Mouse (Mus musculus) forebrain, embryonic 14.5 days (tissue): Measurements from ENCODE around the gene Peak1. TPM values are rescaled to one million over a fixed set of nuclear protein-coding genes. Genes with fewer than 3 reads are reported as not detected.

ENCODE experiments used
- ATAC-seq: fragments of 200-750 bp; cut with Nextera tagmentation; 2 replicates; pipeline ENCODE4 v1.8.0; 2017; ENCODE audit warnings: mild to moderate bottlenecking, moderate library complexity
- DNase-seq: peaks from one replicate; pipeline ENCODE4 v3.0.0-alpha.2; 2015; ENCODE audit warnings: low spot score
- H3K27ac ChIP-seq: fragments of 300-500 bp; sonication (generic); 2 replicates; pipeline ENCODE4 v1.5.1; 2014; ENCODE audit warnings: low read depth, mild to moderate bottlenecking, control low read depth, low read length, moderate library complexity
- H3K27me3 ChIP-seq: fragments of 300-500 bp; sonication (generic); replicated peaks from 2 replicates; pipeline ENCODE4 v1.6.1; 2014; ENCODE audit warnings: low read length, control low read depth, mixed read lengths; ENCODE audit not compliant: control insufficient read depth, insufficient read depth
- H3K36me3 ChIP-seq: fragments of 300-500 bp; sonication (generic); 2 replicates; pipeline ENCODE4 v1.6.1; 2014; ENCODE audit warnings: low read length, control low read depth; ENCODE audit not compliant: control insufficient read depth, insufficient read depth
- H3K4me1 ChIP-seq: fragments of 300-500 bp; sonication (generic); 2 replicates; pipeline ENCODE4 v1.6.1; 2014; ENCODE audit warnings: antibody characterized with exemption, low read length, control low read depth; ENCODE audit not compliant: control insufficient read depth, insufficient read depth
- H3K4me2 ChIP-seq: fragments of 300-500 bp; sonication (generic); 2 replicates; pipeline ENCODE4 v1.6.1; 2014; ENCODE audit warnings: mild to moderate bottlenecking, control low read depth, low read length
- H3K4me3 ChIP-seq: fragments of 300-500 bp; sonication (generic); 2 replicates; pipeline ENCODE4 v1.5.1; 2014; ENCODE audit warnings: low read depth, low read length, control low read depth
- H3K9ac ChIP-seq: fragments of 300-500 bp; sonication (generic); 2 replicates; pipeline ENCODE4 v1.6.1; 2014; ENCODE audit warnings: mild to moderate bottlenecking, low read length, control low read depth, moderate library complexity
- H3K9me3 ChIP-seq: fragments of 300-500 bp; sonication (generic); replicated peaks from 2 replicates; pipeline ENCODE4 v1.6.1; 2016; ENCODE audit warnings: low read length, control low read depth, mixed read lengths; ENCODE audit not compliant: control insufficient read depth
- WGBS: fragments of 180-500 bp; shearing (Covaris S2); extraction: QIAGEN DNeasy Blood & Tissue Kit; methylation state at CpG from one replicate; pipeline ENCODE4 v1.1.7; 2014; 5-methylcytosine and 5-hydroxymethylcytosine counted together
- polyA plus RNA-seq: library from polyadenylated mRNA; unstranded; fragments of >200 nt; fragmentation: Nextera tagmentation; extraction: Ambion mirVana; gene quantifications from 2 replicates; pipeline ENCODE4 v1.2.1, GENCODE M21; 2014

Gene Peak1
- polyA plus RNA-seq, 1 experiment from 2014 or later: 2.5 TPM

DNA sequence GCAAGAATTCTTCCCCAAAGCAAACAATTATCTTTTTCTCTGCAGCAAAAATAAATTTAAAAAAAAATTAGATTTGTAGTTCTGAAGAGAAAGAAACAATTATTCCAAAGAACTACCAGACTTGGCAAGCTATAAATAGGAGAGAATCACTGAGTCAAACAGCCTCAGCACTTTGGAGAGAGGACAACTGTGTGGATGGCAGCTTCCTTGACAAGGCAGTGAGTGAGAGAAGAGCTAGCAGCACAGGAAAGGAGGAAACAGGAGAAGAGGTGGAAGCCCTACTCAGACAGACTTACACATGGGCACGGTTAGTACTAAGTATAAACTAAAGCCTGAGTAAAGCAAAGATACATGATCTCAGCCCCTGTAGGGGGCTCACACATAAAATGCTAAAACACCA is 21.6 kb downstream of the Peak1 start:
- H3K36me3 ChIP-seq: no peaks in the 10 kb centered on the region
- no peak overlapping the region for H3K9ac ChIP-seq
- H3K9me3 ChIP-seq: no peaks in the 10 kb centered on the region
- no peaks in the 10 kb centered on the region for H3K27me3 ChIP-seq
- H3K4me1 ChIP-seq: no peaks in the 10 kb centered on the region
- no peak overlapping the region for H3K4me2 ChIP-seq
- no peak overlapping the region for H3K4me3 ChIP-seq
- 78% methylated on average over 1 of the region's 1 CpGs for whole genome bisulfite sequencing
- ATAC-seq: no peak
- DNase-seq: no peak
- no peak overlapping the region for H3K27ac ChIP-seq

DNA sequence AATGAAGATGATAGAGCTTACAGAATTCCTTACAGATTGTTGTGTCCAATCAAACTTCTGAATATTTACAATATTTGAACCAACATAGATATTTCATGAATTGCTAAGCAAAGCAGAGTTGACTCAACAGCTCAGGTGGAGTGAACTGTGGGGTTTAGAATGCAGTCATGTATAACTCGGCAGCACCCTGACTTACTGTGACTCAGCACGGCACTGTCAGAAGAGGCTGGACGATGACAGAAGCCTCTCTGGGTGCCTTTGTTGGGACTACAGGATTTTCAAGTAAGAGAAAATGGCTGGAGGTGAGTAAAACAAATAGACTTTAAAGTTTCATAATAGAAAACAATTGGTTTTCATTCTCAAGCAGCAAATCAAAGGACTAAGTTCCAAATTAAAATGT is 25.0 kb downstream of the Peak1 start:
- Histone ChIP-seq H3K9me3 (no peaks in the 10 kb centered on the region), H3K4me1 (no peaks in the 10 kb centered on the region), H3K4me2 (no peak overlapping the region), H3K27me3 (no peaks in the 10 kb centered on the region), H3K9ac (no peak overlapping the region), H3K36me3 (no peaks in the 10 kb centered on the region), H3K27ac (no peak overlapping the region), H3K4me3 (no peak overlapping the region)
- DNase-seq: no peak
- no peak for ATAC-seq
- WGBS: 87% methylated on average over 3 of the region's 3 CpGs

DNA sequence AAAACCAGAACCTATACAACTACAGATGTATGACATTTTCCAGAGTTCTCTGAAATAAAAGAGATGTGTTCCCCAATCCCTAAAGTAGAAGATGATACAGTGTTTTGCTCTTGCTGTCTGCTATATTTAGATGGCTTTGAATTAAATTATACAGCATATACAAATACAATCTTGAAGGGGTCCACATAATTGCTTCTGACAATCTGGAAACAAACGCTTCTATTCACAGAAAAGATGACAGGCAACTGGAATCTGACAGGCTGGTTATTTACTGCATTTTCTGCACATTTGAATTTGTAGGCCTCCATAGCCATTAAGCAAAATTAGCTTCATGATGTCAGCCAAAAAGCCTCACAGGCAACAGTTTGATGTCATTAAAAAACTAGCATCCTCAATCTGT is 35.1 kb downstream of the Peak1 start:
- Histone ChIP-seq H3K36me3 (no peaks in the 10 kb centered on the region), H3K27ac (no peak overlapping the region), H3K4me2 (no peak overlapping the region), H3K27me3 (no peaks in the 10 kb centered on the region), H3K9me3 (no peaks in the 10 kb centered on the region), H3K4me1 (no peaks in the 10 kb centered on the region), H3K4me3 (no peak overlapping the region), H3K9ac (no peak overlapping the region)
- ATAC-seq (peak; percentile 40; the same call in 1 of the 2 replicates), DNase-seq (peak; percentile 69)
- WGBS: 46% methylated on average over 1 of the region's 1 CpGs

DNA sequence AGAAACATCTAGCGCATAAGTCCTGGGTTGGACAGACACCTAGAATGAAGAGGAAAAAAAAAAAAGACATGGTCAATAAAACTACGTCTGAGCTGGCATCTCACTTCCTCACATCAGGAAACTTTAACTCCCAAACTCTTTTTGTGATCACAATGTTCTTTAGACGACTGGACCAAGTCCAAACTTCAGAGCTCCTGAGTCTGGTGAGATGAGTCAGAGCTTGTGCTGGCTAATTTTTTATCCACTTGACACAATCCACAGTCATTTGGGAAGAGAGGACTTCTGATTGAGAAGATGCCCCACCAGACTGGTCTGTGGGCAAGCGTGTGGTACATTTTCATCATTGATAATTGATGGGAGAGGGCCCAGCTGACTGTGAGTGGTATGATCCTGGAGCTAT is 43.5 kb downstream of the Peak1 start:
- whole genome bisulfite sequencing: 76% methylated on average over 4 of the region's 4 CpGs
- no peak overlapping the region for H3K27ac ChIP-seq
- H3K4me1 ChIP-seq: no peaks in the 10 kb centered on the region
- no peak overlapping the region for H3K4me3 ChIP-seq
- no peaks in the 10 kb centered on the region for H3K27me3 ChIP-seq
- ATAC-seq (no peak), DNase-seq (no peak)
- no peaks in the 10 kb centered on the region for H3K36me3 ChIP-seq
- no peak overlapping the region for H3K9ac ChIP-seq
- no peak overlapping the region for H3K4me2 ChIP-seq
- H3K9me3 ChIP-seq: no peaks in the 10 kb centered on the region

DNA sequence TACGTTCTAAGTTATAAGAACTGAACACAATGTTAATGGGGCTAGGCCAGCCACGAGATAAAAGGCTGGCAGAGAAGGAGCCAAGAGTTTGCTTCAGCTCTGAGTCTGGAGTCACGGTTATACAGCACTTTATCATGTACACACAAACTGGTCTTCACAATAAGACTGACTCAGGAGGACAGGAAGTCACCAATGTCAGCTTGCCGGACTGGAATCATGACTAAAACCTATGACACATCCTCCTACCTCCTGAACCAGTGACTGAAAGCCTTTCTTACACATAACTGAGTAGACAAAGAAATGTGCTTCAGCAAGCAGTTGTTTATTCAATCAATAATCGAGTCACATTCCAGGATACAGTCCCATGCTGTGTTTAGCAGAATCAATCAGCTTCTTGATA is 47.2 kb downstream of the Peak1 start:
- Histone ChIP-seq H3K4me3 (no peak overlapping the region), H3K4me2 (no peak overlapping the region), H3K27ac (no peak overlapping the region), H3K36me3 (no peaks in the 10 kb centered on the region), H3K9me3 (no peaks in the 10 kb centered on the region), H3K4me1 (no peaks in the 10 kb centered on the region), H3K9ac (no peak overlapping the region), H3K27me3 (no peaks in the 10 kb centered on the region)
- 54% methylated on average over 5 of the region's 5 CpGs for WGBS
- DNase-seq (no peak), ATAC-seq (no peak)

DNA sequence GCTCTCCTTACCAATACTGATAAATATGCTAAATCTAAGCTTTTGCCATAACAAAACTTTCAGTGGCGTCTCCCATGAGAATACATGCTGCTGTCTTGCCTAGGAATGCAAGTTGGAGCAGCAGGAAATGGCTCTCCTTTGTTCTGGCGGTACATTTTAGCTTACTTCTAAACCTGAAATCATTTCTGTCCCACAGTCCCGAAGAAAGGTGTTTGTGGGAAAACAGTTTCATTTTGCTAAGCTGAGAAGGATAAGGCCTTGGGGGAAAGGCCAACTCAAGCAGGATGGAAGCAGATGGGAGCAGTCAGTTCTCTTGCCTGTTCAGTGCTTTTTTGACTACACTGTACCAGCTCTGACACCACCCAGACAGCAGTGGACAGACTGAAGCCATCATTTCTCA is 49.1 kb downstream of the Peak1 start:
- no peaks in the 10 kb centered on the region for H3K9me3 ChIP-seq
- no peaks in the 10 kb centered on the region for H3K36me3 ChIP-seq
- no peaks in the 10 kb centered on the region for H3K27me3 ChIP-seq
- no peak for ATAC-seq
- H3K4me2 ChIP-seq: no peak overlapping the region
- 70% methylated on average over 3 of the region's 3 CpGs for WGBS
- H3K4me1 ChIP-seq: no peaks in the 10 kb centered on the region
- no peak overlapping the region for H3K27ac ChIP-seq
- no peak overlapping the region for H3K4me3 ChIP-seq
- H3K9ac ChIP-seq: no peak overlapping the region
- no peak for DNase-seq

DNA sequence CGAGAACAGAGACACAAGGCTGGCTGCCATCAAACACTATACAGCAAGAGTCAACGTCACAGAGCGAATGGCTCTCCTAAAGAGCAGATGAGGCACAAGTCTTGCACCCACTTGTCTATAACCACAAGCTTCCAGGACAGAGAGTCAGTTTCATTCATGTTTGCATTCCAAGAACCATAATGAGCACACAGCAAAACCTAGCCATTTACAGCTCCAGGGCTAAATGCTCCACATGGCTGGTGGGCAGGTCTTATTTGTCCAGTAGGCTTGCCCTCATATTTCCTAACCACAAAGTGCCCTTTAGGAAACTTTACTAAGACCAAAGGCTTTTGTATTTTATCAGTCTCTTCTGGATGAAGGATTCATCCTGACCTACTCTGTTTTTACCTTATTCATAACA is 54.6 kb downstream of the Peak1 start:
- H3K4me2 ChIP-seq: no peak overlapping the region
- H3K9me3 ChIP-seq: no peaks in the 10 kb centered on the region
- H3K4me1 ChIP-seq: no peaks in the 10 kb centered on the region
- DNase-seq: no peak
- 94% methylated on average over 3 of the region's 3 CpGs for WGBS
- H3K27me3 ChIP-seq: no peaks in the 10 kb centered on the region
- no peak overlapping the region for H3K4me3 ChIP-seq
- no peak for ATAC-seq
- no peaks in the 10 kb centered on the region for H3K36me3 ChIP-seq
- no peak overlapping the region for H3K27ac ChIP-seq
- H3K9ac ChIP-seq: no peak overlapping the region

DNA sequence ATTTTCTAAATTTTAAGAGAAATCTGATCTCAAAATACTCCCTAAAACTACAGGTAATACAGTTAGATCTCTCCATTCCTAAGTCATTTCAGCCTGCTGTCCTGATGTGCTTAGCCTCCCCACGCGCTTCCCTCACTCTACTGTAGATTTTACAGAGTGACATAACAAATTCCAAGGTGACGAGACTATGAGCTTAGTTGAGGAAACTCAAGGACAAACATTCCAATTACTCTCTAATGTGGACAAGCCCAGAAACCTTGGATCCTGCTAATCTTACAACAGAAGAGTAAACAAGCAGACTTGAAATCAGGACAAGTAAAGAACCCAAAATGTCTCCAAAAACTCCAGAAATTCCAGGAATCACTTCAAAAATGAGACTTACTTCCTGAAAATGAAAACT is 58.6 kb downstream of the Peak1 start:
- no peaks in the 10 kb centered on the region for H3K27me3 ChIP-seq
- DNase-seq (no peak), ATAC-seq (no peak)
- no peaks in the 10 kb centered on the region for H3K9me3 ChIP-seq
- no peak overlapping the region for H3K4me2 ChIP-seq
- no peak overlapping the region for H3K9ac ChIP-seq
- no peak overlapping the region for H3K4me3 ChIP-seq
- no peaks in the 10 kb centered on the region for H3K36me3 ChIP-seq
- 82% methylated on average over 3 of the region's 3 CpGs for WGBS
- H3K4me1 ChIP-seq: 0 out of 2 replicates have a peak, but pooled peaks cover 2% of the 10 kb centered on the region
- no peak overlapping the region for H3K27ac ChIP-seq

DNA sequence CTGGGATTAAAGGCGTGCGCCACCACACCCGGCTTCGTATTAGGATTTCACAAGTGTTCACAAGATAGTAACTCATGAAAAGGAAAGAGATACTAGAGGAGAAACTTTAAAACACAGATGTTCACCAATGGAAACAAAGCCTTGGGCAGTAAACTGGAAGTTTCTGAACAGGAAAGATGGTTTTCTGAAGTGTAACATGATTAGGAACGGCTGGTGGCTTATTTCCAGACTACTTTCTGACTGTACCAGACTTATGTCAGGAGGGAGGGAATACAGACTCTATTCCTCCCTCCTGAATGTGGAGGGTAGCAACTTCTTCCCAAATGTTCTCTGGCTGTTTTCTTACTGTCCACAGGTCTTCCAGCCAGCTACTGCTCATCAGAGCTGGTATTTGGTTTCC is 62.7 kb downstream of the Peak1 start:
- no peaks in the 10 kb centered on the region for H3K27me3 ChIP-seq
- H3K4me1 ChIP-seq: 0 out of 2 replicates have a peak, but pooled peaks cover 2% of the 10 kb centered on the region
- no peak overlapping the region for H3K4me3 ChIP-seq
- H3K4me2 ChIP-seq: no peak overlapping the region
- H3K27ac ChIP-seq: no peak overlapping the region
- WGBS: 98% methylated on average over 5 of the region's 5 CpGs
- ATAC-seq (no peak), DNase-seq (no peak)
- no peak overlapping the region for H3K9ac ChIP-seq
- H3K36me3 ChIP-seq: no peaks in the 10 kb centered on the region
- no peaks in the 10 kb centered on the region for H3K9me3 ChIP-seq
